Mouse (Mus musculus) midbrain, postnatal 0 days (tissue): ENCODE data around the gene Ywhaq. TPM values are rescaled to one million over a fixed set of nuclear protein-coding genes. Genes with fewer than 3 reads are reported as not detected.
A peak's percentile ranks its signal among the peaks of the same experiment; 100 is the strongest.

Source experiments
- ATAC-seq: fragments of 200-750 bp; cut with Nextera tagmentation; 2 replicates; pipeline ENCODE4 v1.8.0; 2017; ENCODE audit warnings: moderate number of reproducible peaks, mild to moderate bottlenecking, moderate TSS enrichment, moderate library complexity; ENCODE audit not compliant: low FRiP score
- DNase-seq: peaks from one replicate; pipeline ENCODE4 v3.0.0-alpha.2; 2015; ENCODE audit warnings: low spot score
- H3K27ac ChIP-seq: fragments of 300-500 bp; sonication (generic); 2 replicates; pipeline ENCODE4 v1.5.1; 2014; ENCODE audit warnings: low read depth, mild to moderate bottlenecking, low read length, mixed read lengths
- H3K27me3 ChIP-seq: fragments of 300-500 bp; sonication (generic); 2 replicates; pipeline ENCODE4 v1.6.1; 2014; ENCODE audit warnings: low read length, control low read depth, mixed read lengths; ENCODE audit not compliant: insufficient read depth
- H3K36me3 ChIP-seq: fragments of 300-500 bp; sonication (generic); 2 replicates; pipeline ENCODE4 v1.6.1; 2014; ENCODE audit warnings: low read length, control low read depth, mixed read lengths; ENCODE audit not compliant: insufficient read depth
- H3K4me1 ChIP-seq: fragments of 300-500 bp; sonication (generic); 2 replicates; pipeline ENCODE4 v1.6.1; 2014; ENCODE audit warnings: mild to moderate bottlenecking, control low read depth, antibody characterized with exemption, low read length, mixed read lengths; ENCODE audit not compliant: insufficient read depth
- H3K4me2 ChIP-seq: fragments of 300-500 bp; sonication (generic); 2 replicates; pipeline ENCODE4 v1.6.1; 2014; ENCODE audit warnings: low read depth, mild to moderate bottlenecking, low read length, mixed read lengths; ENCODE audit not compliant: poor library complexity, severe bottlenecking
- H3K4me3 ChIP-seq: fragments of 300-500 bp; sonication (generic); 2 replicates; pipeline ENCODE4 v1.5.1; 2014; ENCODE audit warnings: low read depth, mild to moderate bottlenecking, low read length, moderate library complexity
- H3K9ac ChIP-seq: fragments of 300-500 bp; sonication (generic); replicated peaks from 2 replicates; pipeline ENCODE4 v1.6.1; 2014; ENCODE audit warnings: mild to moderate bottlenecking, low read length, moderate library complexity, mixed read lengths; ENCODE audit not compliant: poor library complexity, severe bottlenecking
- H3K9me3 ChIP-seq: fragments of 300-500 bp; sonication (generic); 2 replicates; pipeline ENCODE4 v1.6.1; 2016; ENCODE audit warnings: low read length, control low read depth
- CTCF ChIP-seq: IDR thresholded peaks from 2 replicates; pipeline ENCODE4 v1.5.1; 2016; ENCODE audit warnings: antibody characterized with exemption, mild to moderate bottlenecking
- WGBS: fragments of 180-500 bp; shearing (Covaris S2); extraction: QIAGEN DNeasy Blood & Tissue Kit; methylation state at CpG from one replicate; pipeline ENCODE4 v1.1.7; 2014; 5-methylcytosine and 5-hydroxymethylcytosine counted together
- polyA plus RNA-seq: library from polyadenylated mRNA; unstranded; fragments of >200 nt; fragmentation: Nextera tagmentation; extraction: Ambion mirVana; gene quantifications from 2 replicates; pipeline ENCODE4 v1.2.1, GENCODE M21; 2015
- total RNA-seq: library from RNA; depleted of rRNA; stranded (reverse); fragments of >200 nt; gene quantifications from 2 replicates; pipeline ENCODE4 v1.2.3, GENCODE M21; 2014

Gene Ywhaq
- total and polyA plus RNA-seq, 2 experiments from 2014 or later, result 675 to 1,259 TPM

- DNase-seq, result peak; percentile 97
- WGBS, result 0% methylated on average over 55 of the region's 55 CpGs
- peak; percentile 98 for ATAC-seq
These were observed 44.2 kb downstream of the Ywhaq start, which contains the start of gene Adam17 for GRCm38 (mm10) chr12:21373100-21373819. TSS of gene Adam17 (minus strand) at chr12:21373632.

DNA sequence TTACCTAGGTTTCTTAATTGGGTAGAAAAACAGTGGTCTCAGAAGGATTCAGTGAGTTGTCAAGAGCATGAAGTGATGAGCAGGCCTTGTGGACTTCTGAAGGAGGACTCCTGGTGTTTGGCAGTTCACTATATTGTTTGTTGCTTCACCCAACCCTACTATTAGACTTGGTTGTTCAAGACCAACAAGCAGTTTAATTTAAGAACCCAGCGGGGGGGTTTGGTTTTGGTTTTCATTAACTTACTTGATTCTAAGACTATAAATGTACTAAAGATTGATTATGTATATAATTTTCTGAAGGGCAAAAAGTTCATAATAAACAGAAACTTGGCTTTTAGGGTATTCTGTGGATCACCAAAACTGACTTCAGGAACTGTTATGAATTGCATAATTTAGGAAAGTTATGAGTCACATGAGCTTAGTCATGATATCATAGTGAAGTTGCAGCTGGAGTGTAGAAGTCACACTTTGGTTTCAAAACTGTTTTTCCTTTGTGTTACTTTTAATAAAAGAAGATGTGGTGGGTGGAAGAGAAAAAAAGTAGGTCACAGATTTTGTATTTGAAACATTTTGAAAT is 47.3 kb downstream of the Ywhaq start:
- ATAC-seq (no peak), DNase-seq (no peak)
- no peaks in the 10 kb centered on the region for H3K4me1 ChIP-seq
- WGBS, result 98% methylated on average over 1 of the region's 1 CpGs
- no peak overlapping the region for H3K9ac ChIP-seq
- no peaks in the 10 kb centered on the region for H3K9me3 ChIP-seq
- no peak overlapping the region for H3K4me2 ChIP-seq
- H3K36me3 ChIP-seq, result no peaks in the 10 kb centered on the region
- no peak overlapping the region for H3K4me3 ChIP-seq
- TF ChIP-seq CTCF, result no peak
- no peaks in the 10 kb centered on the region for H3K27me3 ChIP-seq
- no peak overlapping the region for H3K27ac ChIP-seq

More at GRCm38 (mm10) chr12:21373100-21373819, 44.2 kb downstream of the Ywhaq start, which contains the start of gene Adam17:
- H3K36me3 ChIP-seq, result no peaks in the 10 kb centered on the region
- peak within 1 kb of the TSS; percentile 73 for H3K4me3 ChIP-seq
- peak; percentile 79 for TF ChIP-seq CTCF
- H3K4me1 ChIP-seq, result no peaks in the 10 kb centered on the region
- H3K9me3 ChIP-seq, result no peaks in the 10 kb centered on the region
- H3K27ac ChIP-seq, result peak within 1 kb of the TSS; percentile 96
- peak within 1 kb of the TSS; percentile 86 for H3K9ac ChIP-seq
- no peaks in the 10 kb centered on the region for H3K27me3 ChIP-seq
- peak within 1 kb of the TSS; percentile 75 for H3K4me2 ChIP-seq

DNA sequence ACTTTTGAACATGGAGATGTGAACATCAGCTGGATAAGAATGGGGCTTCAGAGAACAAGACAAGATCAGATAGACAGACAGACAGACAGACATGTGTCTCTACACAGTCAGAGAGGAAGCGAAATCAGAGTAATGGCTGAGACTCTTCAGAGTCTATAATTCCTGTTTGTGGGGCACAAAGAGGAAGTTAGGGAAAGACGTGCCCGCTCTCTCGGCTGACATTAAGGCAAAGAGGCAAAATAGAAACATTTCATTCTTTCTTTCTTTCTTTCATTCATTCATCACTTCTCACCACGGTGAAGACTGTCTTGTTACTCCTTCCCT is 48.4 kb downstream of the Ywhaq start:
- no peak for TF ChIP-seq CTCF

GRCm38 (mm10) chr12:21368376-21369086 is 48.9 kb downstream of the Ywhaq start:
- no peaks in the 10 kb centered on the region for H3K9me3 ChIP-seq
- TF ChIP-seq CTCF, result no peak
- no peak for ATAC-seq
- no peaks in the 10 kb centered on the region for H3K36me3 ChIP-seq
- H3K4me2 ChIP-seq, result no peak overlapping the region
- no peak overlapping the region for H3K4me3 ChIP-seq
- H3K4me1 ChIP-seq, result no peaks in the 10 kb centered on the region
- 90% methylated on average over 9 of the region's 9 CpGs for WGBS
- DNase-seq, result no peak
- H3K9ac ChIP-seq, result no peak overlapping the region
- no peak overlapping the region for H3K27ac ChIP-seq
- no peaks in the 10 kb centered on the region for H3K27me3 ChIP-seq

More for the DNA sequence above, 48.4 kb downstream of the Ywhaq start:
- no peak overlapping the region for H3K9ac ChIP-seq
- DNase-seq (no peak), ATAC-seq (no peak)
- H3K4me2 ChIP-seq, result no peak overlapping the region
- no peak overlapping the region for H3K27ac ChIP-seq
- H3K36me3 ChIP-seq, result no peaks in the 10 kb centered on the region
- H3K27me3 ChIP-seq, result no peaks in the 10 kb centered on the region
- no peak overlapping the region for H3K4me3 ChIP-seq
- WGBS, result 90% methylated on average over 5 of the region's 5 CpGs
- no peaks in the 10 kb centered on the region for H3K9me3 ChIP-seq
- H3K4me1 ChIP-seq, result no peaks in the 10 kb centered on the region

DNA sequence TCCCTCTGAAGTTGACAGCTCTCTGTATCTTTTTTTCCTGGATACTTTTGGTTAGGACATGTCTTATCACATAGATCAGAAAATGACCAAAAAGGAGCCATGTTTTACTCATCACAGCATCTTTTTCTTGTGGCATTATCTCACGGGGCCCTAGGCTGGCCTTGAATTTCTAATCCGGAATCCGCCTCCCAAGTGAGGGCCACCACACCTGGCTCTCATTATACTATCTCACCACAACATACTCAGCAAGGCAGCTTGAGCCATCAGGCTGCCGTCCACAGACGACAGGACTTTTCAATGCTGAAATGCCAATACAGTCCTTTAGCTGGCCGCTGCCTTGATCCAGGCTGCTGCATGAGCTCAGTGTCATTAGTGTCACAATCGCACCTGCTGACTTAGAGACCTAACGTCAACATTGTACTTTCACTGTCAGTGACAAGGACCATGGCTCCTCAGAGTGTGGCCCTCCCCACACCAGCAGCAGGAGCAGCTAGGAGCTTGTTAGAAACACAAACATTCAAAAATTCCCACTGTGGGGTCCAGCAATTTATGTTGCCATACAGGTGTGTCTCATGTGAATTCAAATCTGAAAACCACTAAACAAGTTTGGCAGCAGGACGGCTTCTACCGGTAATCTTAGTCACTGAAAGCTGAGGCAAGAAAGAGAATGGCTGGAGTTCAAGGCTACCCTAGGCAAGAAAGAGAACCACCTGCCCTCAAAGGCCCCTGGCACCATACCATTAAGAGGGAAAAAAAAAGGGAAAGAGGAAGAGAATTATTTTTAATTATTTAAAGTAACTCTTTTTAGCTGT is 52.6 kb downstream of the Ywhaq start:
- H3K36me3 ChIP-seq, result no peaks in the 10 kb centered on the region
- H3K27me3 ChIP-seq, result no peaks in the 10 kb centered on the region
- ATAC-seq, result no peak
- H3K9me3 ChIP-seq, result no peaks in the 10 kb centered on the region
- no peaks in the 10 kb centered on the region for H3K4me1 ChIP-seq
- no peak overlapping the region for H3K9ac ChIP-seq
- TF ChIP-seq CTCF, result no peak
- 83% methylated on average over 10 of the region's 10 CpGs for WGBS
- no peak overlapping the region for H3K27ac ChIP-seq
- H3K4me3 ChIP-seq, result no peak overlapping the region
- no peak overlapping the region for H3K4me2 ChIP-seq
- no peak for DNase-seq
